Mouse (Mus musculus) adrenal gland, postnatal 10 days (tissue): ENCODE data around the gene Ppm1j. TPM values are rescaled to one million over a fixed set of nuclear protein-coding genes. Genes with fewer than 3 reads are reported as not detected.
"Not testable (repeated sequence)": the region's sequence is repeated elsewhere in the genome, so short reads cannot be mapped to it uniquely, and the experiment has no call there.

Experiments used
- DNase-seq: peaks from one replicate; pipeline ENCODE4 v3.0.0; 2021; ENCODE audit warnings: mixed read lengths
- long read RNA-seq, 2 experiments: library from polyadenylated mRNA; stranded (forward); transcript quantifications; one replicate each; pipeline ENCODE4 v2.0.0; 2021
- total RNA-seq, 2 experiments: library from RNA; stranded (reverse); gene quantifications; 2 replicates each; pipeline ENCODE4 v1.2.3; 2021

Gene Ppm1j
- 10 to 100 TPM in 1 of 2 experiments, 1 to 10 TPM in 1; 6.7 to 10.1 TPM for total RNA-seq
- long read RNA-seq, experiment 1, partial matches to known transcripts: 4 of 12 reads
- long read RNA-seq, experiment 1, other reads (novel, unspliced or antisense): 7 of 12 reads
- long read RNA-seq, experiment 2, partial matches to known transcripts: 0 of 7 reads
- long read RNA-seq, experiment 2, other reads (novel, unspliced or antisense): 4 of 7 reads

DNA sequence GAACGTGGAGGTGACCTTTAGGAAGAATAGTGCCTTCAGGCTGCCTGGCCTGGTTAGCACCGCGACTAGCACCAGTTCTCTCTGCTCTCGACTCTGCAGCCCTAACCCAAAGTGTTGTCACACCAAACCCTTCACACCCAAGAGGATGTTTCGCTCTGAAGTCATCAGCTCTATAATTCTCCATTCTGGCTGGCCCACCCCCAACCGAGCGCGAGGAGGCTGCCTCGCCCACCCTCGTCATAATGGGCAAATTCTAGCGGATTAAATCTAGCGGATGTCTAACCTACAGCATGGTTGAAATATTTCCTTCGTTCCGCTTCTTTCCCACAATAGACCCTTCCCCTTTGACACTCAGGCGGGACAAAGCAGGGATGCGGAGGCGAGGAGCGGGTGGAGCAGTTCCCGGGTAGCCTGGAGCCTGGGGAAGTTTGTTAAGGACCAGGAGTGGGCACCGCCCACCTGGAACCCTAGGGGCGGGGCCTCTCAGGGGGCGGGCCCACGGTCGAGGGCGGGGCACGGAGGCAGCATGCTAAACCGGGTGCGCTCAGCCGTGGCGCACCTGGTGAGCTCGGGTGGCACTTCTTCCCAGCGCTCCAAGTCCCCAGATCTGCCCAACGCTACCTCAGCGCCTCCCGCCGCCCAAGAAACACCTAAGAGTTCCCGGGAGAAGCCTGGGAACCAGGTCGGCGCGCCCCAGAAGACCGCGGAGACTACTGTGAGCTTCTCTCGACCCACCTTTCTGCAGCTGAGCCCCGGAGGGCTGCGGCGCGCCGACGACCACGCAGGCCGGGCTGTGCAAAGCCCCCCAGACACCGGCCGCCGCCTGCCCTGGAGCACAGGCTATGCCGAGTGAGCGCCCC lies at the start of gene Ppm1j:
Gene Ppm1j, plus strand, starts transcription at position 496 of the 860 bp plus-strand sequence.
- DNase-seq: peak; percentile 84

DNA sequence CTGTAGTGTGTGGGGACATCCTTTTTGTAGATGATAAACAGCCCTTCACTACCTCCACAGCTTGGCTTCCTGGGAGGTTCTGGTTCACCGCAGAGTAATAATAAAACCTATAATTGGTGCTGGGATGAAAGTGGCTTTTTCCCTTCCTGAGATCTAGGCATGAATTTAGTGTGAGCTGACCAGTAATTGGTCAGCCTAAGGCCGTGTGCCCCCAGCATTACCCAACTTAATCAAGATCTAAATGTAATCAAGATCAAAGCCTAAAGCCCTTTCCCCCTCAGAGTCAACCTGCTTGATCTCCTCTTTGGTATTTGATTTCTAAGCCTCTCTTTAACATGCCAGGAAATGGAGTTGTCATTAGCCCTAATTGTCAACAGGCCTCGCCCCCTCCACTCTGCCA lies 47.9 kb upstream of the Ppm1j start:
- DNase-seq: no peak

DNA sequence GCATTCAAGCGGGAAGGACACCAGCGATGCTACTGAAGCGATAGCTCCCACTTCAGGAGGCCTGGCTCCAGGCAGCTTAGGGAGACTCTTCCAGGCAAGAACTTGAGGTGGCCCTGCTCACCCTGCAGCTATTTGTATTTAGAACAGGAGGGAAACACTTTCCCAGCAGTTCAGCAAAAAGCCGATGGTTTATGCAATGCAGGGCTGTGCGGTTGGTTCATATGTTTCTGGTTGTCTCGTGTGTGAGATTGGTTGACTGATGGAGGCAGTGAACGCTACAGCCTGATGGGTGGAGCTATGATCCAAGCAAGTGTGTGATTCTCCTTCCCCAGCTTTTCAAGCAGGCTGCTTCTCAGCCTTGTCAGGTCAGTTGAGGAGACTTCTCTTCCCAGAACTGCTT lies 46.2 kb upstream of the Ppm1j start:
- DNase-seq: no peak

DNA sequence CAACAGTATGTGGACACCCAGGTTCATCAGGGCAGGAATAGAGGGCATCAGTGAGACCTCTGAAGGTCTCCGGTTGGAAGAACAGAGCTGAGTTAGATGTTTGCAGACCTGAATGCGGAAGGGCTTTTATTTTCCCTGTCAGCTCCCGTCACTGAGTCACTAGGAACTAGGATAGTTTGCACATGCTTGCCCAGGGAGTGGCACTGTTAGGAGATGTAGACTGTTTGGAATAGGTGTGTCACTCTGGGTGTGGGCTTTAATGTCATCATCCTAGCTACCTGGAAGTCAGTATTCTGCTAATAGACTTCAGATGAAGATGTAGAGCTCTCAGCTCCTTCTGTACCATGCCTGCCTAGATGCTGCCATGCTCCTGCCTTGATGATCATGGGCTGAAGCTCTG lies 38.9 kb upstream of the Ppm1j start:
- no peak for DNase-seq

DNA sequence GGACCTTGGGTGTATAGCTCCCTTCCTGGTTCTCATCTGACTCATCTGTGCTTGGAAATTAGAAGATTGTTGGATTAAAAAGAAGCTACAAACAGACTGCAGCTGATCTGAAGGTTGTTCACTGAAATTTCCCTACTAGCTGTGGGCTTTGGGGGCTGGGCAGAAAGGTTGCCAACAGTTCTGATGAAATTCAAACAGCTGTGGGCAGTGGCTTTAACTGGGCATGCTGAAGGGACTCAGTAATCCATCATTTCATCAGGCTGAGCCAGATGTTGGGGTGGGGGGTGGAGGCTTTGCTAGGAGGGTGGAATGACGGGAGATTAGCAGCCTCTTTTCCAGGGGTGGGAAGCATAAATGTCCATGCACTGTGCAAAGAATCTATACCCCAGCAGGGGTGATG lies 37.7 kb upstream of the Ppm1j start:
- DNase-seq: no peak

DNA sequence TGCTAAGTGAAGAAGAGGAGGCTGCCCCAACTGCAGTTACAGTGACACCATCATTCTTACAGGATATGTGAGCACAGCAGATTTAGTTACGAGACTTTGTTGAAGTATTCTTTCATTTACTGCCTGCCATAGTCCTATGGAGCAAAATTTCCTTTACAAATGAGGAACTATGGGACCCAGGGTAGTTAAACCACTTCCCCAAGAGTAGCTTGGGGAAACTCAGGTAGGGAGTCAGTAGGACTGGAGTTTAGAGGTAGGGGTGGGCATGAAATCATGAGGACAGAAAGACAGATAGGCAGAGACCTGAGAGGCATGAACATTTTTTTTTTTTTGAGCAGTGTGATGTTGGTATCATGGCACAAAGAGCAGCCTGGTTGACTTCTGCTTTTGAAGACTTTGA lies 37.0 kb upstream of the Ppm1j start:
- no peak for DNase-seq

DNA sequence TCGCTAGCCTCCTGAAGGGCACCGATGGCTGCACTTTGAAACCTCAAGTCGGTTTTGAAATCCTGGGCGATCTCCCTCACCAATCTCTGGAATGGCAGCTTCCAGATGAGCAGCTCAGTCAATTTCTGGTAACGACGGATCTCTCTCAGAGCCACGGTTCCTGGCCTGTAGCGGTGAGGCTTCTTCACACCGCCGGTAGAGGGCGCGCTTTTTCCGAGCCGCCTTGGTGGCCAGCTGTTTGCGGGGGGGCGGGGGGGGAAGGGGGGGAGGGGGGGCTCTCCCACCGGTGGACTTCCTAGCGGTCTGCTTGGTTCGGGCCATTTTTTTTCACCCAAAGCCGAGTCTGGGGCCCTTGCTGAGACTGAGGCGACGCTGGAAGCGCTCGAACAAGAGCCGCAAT lies 28.0 kb upstream of the Ppm1j start:
- DNase-seq: peak; percentile 36

DNA sequence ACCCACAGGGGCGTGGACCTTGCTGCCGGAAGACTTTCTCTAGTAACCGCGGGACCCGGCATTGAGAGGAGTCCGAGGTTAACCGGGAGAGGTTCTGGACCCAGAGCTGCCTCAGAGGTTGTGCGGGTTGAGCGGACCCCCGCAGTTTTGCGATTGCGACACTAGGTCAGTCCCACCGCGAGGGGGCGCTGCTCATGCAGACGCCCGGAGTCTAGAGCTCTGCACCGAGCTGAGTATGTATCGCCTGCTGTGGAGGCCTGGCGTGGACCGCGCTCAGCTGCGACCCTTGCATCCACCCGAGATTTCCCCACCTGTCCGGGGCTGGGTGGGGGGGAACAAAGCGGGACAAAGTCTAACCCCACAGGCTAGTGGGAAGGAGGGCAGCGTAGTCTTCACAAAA lies 22.4 kb upstream of the Ppm1j start:
- peak; percentile 82 for DNase-seq

DNA sequence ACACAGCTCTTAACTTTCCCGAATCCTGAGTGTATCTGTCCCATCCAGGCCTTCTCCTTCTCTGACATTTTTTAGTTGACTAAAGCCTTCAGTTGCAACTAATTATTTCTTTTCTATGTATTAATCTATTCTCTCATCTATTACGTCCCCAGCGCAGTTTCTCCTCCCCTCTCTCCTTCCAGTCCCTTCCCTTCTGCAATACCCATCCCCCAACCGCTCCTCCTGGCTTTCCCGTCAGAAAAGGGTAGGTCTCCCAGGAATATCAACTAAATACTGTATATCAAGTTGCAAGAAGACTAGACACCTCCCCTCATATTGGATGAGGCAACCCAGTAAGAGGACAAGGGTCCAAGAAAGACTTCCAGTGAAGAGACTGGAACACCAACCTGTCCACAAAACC lies 22.0 kb upstream of the Ppm1j start:
- no peak for DNase-seq

DNA sequence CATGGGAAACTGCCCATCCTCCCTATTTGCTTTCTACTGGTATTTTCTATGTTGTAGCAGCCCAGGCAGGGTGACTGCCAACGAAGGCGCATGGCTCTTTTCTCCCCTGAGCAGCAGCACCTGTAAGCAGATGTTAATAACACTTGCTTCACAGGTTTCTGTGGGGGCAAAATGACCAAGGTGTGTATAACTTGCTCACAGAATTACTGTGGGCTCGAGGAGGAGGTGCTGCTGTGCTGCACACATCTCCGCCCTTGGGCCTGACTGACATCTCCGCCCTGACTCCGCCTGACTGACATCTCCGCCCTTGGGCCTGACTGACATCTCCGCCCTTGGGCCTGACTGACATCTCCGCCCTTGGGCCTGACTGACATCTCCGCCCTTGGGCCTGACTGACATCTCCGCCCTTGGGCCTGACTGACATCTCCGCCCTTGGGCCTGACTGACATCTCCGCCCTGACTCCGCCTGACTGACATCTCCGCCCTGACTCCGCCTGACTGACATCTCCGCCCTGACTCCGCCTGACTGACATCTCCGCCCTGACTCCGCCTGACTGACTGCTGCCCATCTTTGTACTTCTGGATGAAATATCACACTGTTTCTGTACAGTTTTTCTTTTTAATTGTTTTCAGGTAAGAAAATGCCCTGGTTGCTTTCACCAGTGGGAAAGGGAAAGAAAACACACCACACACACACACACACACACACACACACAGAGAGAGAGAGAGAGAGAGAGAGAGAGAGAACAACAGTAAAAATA lies 18.6 kb upstream of the Ppm1j start:
- DNase-seq: not testable (repeated sequence)

DNA sequence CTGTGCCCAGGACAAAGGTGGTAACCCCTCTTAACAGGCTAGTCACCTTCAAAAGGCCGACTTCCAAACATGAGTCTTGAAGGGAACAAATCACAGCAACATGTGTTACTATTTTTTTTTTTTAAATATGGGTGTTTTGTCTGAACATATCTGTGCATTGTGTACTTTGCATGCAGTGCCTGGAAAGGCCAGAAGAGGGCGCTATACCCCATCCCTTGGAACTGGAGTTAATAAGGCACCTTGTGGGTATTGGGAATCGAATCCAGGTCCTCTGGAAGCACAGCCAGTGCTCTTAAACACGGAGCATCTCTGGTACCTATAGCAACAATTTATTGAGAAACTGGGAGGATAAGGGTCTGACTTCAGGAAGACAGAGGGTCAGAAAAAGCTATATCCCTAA lies 15.8 kb upstream of the Ppm1j start:
- DNase-seq: peak; percentile 39

DNA sequence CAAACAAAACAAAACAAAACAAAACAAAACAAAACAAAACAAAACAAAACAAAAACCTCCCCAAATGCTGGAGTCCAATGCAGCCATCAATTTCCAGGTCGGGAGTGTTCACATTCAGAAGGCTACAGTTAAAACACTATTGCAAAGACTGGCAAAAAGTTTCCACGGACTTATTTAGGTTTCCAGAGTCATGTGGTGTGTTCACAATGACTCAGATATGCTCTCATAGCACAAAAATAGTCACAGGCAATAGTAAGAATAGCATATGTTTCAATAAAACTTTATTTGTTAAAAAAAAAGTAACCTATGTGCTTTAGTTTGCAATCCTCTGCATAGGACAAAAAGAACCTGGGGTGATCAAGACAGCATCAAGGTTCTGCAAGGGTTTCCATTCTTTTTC lies 13.7 kb upstream of the Ppm1j start:
- no peak for DNase-seq

DNA sequence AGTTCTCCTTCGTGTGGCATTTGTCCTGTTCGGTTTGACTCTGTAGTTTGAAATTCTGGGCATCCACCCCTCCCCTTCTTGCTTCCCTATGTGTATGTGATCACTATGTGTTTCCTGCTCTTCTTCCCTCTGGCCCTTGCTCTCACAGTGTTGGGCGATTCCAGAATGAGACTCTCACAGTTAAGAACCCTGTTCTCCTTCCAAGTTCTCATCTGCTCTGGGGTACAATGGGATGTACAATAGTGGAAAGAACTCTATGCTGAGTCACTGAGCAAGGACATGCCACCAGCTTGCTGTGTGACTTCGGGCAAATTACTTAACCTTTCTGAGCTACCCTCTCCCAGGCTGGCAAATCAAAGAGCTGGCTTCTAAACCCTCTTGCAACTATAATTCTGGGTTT lies 13.1 kb upstream of the Ppm1j start:
- DNase-seq: no peak

DNA sequence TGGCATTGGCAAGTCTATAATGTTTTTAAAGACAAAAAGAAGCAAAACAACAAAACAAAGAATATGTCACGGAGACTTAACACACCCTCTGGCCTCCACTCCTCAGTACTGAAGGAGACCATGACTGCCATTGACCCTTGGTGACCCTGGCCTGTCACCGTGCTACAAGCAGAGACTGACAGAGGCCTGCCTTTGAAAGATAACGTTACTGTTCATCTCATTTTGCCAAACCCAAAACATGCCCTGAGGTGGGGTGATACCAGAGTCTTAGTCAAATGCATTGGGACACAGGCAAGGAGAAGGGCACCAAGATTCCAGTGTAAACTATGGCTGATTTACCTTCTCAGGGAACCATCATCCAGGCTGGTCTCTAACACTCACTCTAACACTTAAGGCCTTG lies 11.7 kb upstream of the Ppm1j start:
- DNase-seq: no peak

DNA sequence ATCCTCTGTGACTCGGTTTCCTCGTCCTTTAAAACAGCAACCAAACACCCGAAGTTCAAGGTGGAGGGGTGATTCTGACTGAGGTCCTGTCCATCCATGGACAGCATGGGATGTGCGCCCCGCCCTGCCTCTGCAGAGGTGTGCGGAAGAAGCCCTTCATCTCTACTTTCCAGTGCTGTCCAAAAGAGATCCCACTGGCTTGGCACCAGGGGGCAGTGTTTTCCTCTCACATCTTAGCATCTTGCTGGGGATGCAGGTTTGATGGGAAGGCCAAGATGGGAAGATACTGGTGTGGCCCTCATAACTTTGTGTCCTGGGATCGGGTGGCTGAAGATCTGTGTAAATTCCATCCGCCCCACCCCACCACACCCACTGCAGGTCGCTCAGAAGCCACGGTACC lies 10.8 kb upstream of the Ppm1j start:
- peak; percentile 73 for DNase-seq

DNA sequence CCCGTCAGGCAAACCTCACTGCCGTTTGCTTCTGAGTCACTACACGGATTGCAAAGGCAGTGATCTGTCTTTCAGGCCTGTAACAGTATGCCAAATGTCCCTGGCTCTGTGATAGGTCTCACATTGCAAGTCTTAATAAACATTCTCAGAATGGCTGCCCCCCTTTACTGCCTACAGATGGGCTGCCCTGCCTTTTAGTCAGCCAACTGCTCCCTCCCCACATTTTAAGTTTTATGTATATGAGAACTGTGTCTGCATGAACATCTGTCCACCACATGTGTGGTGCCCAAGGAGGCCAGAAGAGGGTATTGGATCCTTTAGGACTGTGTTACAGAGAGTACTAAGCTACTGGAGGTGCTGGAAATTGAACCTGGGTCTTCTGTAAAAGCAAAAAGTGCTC lies 9.9 kb upstream of the Ppm1j start:
- no peak for DNase-seq

DNA sequence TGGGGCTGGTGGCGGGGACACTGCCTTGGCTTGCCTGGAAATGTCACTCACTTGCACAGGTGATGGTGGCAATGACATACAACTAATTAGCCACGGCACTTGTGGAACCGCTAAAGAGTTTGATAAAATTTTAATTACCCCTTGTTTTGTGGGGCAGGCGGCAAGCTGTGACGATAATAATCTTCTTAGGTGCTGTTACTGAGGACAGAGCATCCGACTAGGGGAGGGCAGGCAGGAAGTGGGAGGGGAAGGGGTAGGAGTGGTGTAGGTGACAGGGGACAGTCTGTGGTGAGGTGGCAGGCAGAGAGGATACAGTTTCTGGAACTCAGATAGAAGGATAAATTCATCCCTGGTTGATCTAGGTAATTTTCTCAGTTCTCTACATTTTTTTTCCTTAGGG lies 9.4 kb upstream of the Ppm1j start:
- DNase-seq: no peak

DNA sequence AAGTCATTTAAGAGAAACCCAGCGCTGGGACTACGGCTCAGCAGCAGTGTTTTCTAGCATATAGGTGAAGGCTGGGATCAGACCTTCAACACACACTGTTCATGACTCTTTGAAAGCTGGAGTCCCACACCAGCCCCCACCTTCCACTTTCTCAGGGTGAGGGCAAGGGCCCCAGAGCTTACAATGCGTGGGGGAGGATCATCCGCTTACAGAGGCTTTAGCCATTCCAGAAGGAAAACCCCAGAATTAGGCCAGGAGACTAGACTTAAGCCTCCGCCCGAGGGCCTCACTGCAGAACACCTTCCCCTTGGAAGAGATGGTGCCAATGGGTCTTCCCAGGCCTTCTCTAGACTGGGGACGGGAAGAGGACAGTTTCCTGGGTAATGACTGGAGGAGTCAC lies 7.6 kb upstream of the Ppm1j start:
- no peak for DNase-seq

DNA sequence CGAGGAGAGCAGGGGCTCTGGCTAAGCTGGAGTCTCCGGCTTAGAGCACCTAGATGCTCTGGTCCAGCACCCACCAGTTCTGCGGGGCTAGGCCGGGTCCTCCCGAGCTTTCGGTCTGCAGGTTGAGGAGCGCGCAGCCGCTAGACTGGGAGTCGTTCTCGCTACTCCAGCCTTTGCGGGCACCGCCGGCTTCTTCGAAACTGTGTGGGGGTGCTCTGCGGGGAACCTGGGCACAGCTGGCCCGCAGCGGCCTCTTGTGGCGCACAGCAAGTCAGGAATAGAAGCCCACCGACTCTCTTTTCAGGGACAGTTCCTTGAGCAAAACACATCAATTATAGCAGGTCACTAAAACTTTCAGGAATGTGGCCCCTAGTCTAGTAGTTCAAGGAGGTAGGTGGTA lies 3.5 kb upstream of the Ppm1j start:
- peak; percentile 39 for DNase-seq

DNA sequence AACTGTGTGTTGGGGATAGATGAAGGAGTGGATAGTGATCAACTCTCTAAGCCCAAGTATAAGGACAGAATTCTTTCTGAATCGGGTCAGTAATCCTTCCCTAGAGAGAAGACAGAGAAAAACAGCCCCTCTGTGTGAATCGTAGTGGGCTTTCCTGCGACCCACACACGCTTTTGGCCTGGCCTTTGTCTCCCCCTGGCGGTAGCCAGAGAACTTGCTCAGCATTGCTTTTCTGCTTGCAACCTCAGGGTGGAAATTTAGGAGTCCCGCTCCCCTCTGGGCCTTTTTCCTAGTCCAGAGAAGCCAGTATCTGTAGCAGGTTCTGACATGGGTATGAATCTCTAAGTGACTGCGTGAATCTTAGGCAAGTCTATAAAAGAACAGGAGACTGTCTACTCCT lies 907 bp upstream of the Ppm1j start:
- DNase-seq: peak; percentile 77

DNA sequence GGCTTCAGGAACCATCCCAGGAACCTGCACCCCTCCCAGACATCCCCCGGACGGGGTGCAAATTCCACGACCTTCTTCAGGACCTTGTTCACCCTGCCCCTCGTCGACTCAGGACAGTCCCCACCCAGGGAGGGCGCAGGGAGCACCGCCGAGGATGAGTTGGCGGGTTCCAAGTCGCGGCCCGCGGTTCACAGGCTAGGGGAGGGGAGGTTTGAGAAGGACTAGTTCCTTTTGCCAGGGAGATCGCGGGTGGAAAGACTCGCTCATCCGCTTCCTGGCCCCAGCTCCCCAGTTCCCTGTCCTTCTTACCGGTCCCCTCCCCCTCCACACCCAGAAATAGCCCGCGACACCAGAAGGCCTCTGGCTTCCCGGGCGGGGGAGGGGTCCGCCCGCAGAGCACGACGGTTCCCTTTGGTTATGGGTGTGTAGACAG lies 631 bp downstream of the Ppm1j start, which contains the start of gene Fam19a3:
Gene Fam19a3, minus strand, starts transcription at position 370 of the 433 bp plus-strand sequence.
- DNase-seq: peak; percentile 47

DNA sequence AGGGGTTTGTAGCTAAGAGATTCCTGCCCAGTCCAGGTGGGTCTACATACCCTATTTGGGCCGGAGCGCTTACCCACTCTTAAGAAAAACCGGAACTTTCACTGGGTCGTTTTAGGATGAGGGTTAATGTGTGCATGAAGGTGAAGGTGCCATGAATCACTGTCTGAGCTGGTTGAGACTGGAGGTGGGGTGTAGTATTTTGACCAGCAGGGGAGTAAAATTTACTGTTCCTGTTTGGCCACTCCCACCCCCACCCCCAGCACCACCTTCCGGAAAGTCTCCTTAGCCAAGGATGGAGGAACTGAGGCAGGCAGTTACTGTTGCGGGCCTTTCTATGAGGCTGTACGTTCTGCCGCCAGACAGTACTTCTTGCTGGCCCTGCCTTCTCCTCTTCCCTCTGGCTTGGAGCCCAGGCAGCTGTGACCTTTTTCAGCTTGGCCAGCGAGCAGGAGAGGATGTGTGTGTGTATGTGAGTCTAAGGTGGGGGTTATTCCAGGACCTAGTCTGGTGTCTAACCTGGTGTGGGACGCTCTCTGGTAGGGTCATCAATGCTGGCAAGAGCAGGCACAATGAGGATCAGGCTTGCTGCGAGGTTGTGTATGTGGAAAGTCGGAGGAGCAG lies 1.3 kb downstream of the Ppm1j start:
- DNase-seq: peak; percentile 82
